Mouse (Mus musculus) retina, adult 2 months (tissue): ENCODE data around the gene B230219D22Rik.
"Not testable (repeated sequence)": the region's sequence is repeated elsewhere in the genome, so short reads cannot be mapped to it uniquely, and the experiment has no call there.

Experiments used
- DNase-seq: peaks from one replicate; pipeline ENCODE4 v3.0.0-alpha.2; 2012; ENCODE audit warnings: low read depth, low spot score

Gene B230219D22Rik

GRCm38 (mm10) chr13:55692535-55693242, at the start of gene B230219D22Rik:
Gene B230219D22Rik, plus strand, starts transcription at chr13:55693124.
- DNase-seq: peak; percentile 84

DNA sequence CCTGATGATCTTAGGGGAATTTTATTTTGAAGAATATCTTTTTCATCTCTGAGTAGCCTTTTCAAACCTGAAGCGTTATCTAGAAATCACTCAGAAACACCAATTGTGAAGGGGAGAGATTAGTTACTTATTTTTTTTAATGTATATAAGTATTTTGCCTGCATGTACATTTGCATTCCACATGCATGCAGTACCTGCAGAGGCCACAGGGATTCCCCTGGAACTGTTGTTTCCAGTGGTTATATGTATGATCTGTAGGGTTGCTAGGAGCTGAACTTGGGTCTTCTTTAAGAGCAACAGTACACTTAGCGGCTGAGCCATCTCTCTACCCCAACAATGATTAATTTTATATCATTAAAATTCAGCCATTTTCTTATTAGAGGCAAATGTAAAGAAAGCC, 48.4 kb upstream of the B230219D22Rik start:
- no peak for DNase-seq

GRCm38 (mm10) chr13:55650098-55650497, 42.8 kb upstream of the B230219D22Rik start:
- no peak for DNase-seq

- no peak for DNase-seq
Observed at GRCm38 (mm10) chr13:55650980-55651379, 41.9 kb upstream of the B230219D22Rik start.

- DNase-seq: no peak
Observed at GRCm38 (mm10) chr13:55668550-55668949, 24.4 kb upstream of the B230219D22Rik start.

- DNase-seq: no peak
Observed at GRCm38 (mm10) chr13:55672711-55673110, 20.2 kb upstream of the B230219D22Rik start.

GRCm38 (mm10) chr13:55677364-55677763, 15.6 kb upstream of the B230219D22Rik start:
- no peak for DNase-seq

- DNase-seq: no peak
Observed at GRCm38 (mm10) chr13:55682201-55682600, 10.7 kb upstream of the B230219D22Rik start.

GRCm38 (mm10) chr13:55683581-55683980, 9.3 kb upstream of the B230219D22Rik start:
- no peak for DNase-seq

DNA sequence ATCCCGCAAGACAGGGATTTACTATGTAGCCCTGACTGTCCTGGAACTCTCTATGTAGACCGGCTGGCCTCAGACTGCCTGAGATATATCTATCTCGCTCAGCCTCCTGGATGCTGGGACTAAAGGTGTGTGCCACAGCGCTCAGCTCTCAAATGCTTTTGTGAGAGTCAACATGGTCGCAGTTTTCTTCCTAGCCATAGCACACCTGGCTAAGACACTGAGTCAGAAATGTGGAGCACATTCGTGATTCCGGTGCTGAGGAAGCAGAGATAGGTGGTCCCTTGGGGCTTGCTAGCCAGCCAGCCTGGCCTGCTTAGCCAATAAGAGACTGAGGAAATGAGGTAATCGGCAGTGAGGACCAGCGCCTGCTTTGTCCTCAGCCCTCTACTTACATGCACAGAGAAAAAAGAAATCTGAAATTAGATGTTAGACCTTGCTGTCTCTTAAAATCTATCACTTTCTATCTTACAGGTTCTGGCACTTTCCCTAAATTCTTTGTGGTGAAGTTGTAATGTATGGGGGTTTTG, 6.8 kb upstream of the B230219D22Rik start:
- no peak for DNase-seq

- no peak for DNase-seq
Observed at GRCm38 (mm10) chr13:55687927-55688602, 4.9 kb upstream of the B230219D22Rik start.

GRCm38 (mm10) chr13:55693243-55693721, 358 bp downstream of the B230219D22Rik start:
- no peak for DNase-seq

DNA sequence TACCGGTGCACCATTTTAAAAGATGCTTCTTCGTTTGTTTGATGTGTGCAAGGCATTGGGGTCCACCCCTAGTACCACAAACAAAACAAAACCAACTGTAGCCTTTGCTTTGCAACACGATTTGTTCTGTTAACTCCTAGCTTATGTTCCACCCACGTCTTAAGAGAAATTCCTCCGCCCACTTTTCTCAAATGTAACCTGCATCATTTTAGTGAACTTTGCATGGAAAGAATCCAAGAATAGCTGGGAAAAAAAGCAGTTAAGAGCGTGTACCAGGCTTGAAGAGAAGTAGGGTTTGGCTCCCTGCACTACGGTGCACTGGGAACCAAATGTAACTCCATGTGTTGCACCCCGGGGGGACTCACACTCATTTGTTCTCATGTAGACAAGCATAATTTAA, 1.2 kb downstream of the B230219D22Rik start:
- no peak for DNase-seq

DNA sequence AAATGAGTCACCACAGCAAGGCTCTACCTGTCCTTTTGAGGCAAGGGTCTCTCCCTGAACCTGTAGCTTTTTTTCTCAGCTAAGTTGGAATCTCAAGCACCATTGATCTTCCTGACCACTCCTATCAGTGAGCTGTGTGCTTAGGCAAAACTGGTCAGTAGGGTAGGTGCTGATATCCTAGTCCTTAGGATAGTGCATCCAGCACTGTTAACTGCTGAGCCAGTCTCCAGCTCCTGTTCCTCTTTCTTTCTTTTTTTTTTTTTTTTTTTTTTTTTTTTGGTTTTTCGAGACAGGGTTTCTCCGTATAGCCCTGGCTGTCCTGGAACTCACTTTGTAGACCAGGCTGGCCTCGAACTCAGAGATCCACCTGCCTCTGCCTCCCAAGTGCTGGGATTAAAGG, 3.1 kb downstream of the B230219D22Rik start:
- not testable (repeated sequence) for DNase-seq

GRCm38 (mm10) chr13:55704301-55704700, 11.4 kb downstream of the B230219D22Rik start:
- DNase-seq: no peak

DNA sequence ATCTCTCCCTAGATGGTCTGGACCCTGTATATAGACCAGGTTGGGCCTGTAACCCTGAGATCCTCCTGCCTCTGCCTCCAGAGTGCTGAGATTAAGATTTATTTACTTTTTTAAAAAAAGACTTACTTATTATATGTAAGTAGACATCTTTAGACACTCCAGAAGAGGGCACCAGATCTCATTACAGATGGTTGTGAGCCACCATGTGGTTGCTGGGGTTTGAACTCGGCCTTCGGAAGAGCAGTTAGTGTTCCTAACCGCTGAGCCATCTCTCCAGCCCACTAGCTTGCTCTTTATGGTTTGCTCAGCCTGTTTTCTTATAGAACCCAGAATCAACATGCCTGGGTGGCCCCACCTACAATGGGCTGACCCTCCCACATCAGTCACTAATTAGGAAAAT, 19.9 kb downstream of the B230219D22Rik start:
- no peak for DNase-seq

- DNase-seq: peak; percentile 79
Observed at GRCm38 (mm10) chr13:55714501-55715166, 21.7 kb downstream of the B230219D22Rik start, which contains the start of gene Txndc15. Gene Txndc15, plus strand, starts transcription at chr13:55714650.

DNA sequence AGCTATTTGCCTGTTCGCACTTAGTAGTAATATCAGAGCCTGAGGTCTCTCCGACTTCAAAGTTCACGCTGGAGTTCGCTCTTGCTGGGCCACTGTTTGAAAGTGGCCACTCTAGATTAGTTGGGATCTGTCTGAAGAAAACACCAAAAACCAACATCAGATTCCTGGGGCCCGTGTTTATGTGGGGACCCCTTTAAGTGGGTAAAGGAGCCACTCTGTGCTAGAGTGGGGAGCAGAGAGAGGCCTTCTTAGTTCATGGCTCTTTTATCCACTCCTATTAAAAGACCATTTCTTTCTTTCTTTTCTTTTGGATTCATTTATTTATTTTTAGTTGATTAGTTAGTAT, 22.2 kb downstream of the B230219D22Rik start:
- DNase-seq: no peak

- DNase-seq: no peak
Observed at GRCm38 (mm10) chr13:55715908-55716510, 23.1 kb downstream of the B230219D22Rik start.

- no peak for DNase-seq
Observed at GRCm38 (mm10) chr13:55721516-55721915, 28.6 kb downstream of the B230219D22Rik start.

DNA sequence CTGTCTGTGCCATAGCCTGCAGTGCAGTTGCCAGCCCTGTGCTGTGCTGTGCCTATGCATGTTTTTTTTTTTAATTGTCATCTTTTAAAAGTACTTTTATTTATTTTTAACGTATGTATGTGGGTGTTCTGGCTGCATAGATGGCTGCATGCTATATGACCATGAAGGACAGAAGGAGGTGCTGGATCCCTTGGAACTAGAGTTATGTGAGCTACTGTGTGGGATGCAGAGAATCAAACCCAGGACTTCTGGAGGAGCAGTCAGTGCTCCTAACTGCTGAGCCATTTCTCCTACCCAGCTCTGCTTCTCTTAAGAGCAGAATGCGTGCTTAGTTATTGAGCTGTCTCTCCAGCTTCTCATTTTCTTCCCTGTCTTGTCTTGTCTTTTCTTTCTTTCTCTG, 29.1 kb downstream of the B230219D22Rik start:
- DNase-seq: no peak

DNA sequence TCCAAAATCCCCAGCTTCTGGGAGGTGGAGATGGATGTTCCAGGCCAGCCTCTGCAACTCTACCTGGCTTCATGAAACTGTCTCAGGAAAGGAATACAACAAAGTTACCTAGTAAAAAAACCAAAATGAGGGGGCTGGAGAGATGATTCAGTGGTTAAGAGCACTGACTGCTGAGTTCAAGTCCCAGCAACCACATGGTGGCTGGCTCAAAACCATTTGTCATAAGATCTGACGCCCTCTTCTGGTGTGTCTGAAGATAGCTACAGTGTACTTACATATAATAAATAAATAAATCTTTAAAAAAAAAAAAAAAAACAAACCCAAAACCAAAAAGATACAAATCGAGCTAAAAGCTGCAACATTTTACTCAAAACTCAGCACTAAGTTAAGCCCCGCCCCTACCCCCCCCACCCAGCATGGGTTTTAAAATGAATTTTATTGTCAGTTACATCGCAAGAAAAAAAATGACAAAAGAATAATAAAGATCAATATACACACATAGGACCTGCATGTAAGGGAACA, 33.7 kb downstream of the B230219D22Rik start:
- no peak for DNase-seq
